ENCODE assay signal across 21 mouse cellular contexts in the genomic region with DNA sequence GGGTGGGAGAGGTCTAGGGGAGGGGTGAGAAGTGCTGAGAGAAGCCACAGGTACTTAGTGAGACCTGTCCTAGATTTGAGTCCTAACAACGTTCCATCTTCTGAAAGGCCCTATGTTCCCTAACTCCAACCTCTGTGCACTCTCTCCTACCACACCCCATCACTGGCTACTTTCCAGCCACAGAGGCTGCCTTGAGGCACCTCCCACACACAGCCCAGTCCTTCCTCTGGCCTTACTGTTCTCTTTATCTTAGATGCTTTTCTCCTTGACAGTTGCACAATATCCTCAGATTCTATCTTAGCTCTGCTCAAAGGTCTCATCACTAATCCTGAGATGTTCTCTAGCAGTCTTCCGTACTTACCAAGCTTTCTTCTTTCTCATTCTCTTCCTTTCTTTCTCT.
A peak's percentile ranks its signal among the peaks of the same experiment; 100 is the strongest.
DNase-seq lines count a peak whose midpoint lies in the region; ATAC-seq and TF ChIP-seq lines count a peak whose summit lies in the region.
"Had no signal": no experiment of that assay in that cellular context is flagged by ENCODE, and none has a peak within 500 bp of the region (broad histone marks: within the 10 kb centered on the region; RNA-seq: fewer than 3 reads in every experiment).

No protein-coding gene starts in this region.

- no peak overlapping the region for H3K9ac ChIP-seq in stomach, embryonic 14.5 days (replicated peaks; ENCODE audit: low read depth, low read length)
- H3K9ac ChIP-seq in stomach, postnatal 0 days (ENCODE audit: low read length): no peak overlapping the region
- H3K9ac ChIP-seq: hindbrain, embryonic 12.5 days; liver, postnatal 0 days; neural tube, embryonic 15.5 days had no signal

- intact Hi-C loops in gastrocnemius, postnatal 36 days (cut with DNase I): no loop called here

- no peaks in the 10 kb centered on the region for H3K36me3 ChIP-seq in stomach, embryonic 14.5 days (ENCODE audit: control insufficient read depth, insufficient read depth, low read length)
- H3K36me3 ChIP-seq in stomach, postnatal 0 days (ENCODE audit: control insufficient read depth, insufficient read depth, low read length): no peaks in the 10 kb centered on the region
- H3K36me3 ChIP-seq: hindbrain, embryonic 12.5 days; neural tube, embryonic 15.5 days had no signal

- 82% methylated on average over 2 of the region's 2 CpGs for WGBS in stomach, embryonic 14.5 days
- 65% methylated on average over 2 of the region's 2 CpGs for WGBS in stomach, postnatal 0 days
- WGBS in large intestine, adult 2 months: 23% methylated on average over 2 of the region's 2 CpGs

- no peak for TF ChIP-seq EP300 in stomach, postnatal 0 days (optimal IDR thresholded peaks at IDR 0.05)

- peak; percentile 31 for DNase-seq in gastrocnemius, adult 18-20 months (ENCODE audit: low spot score)
- no peak for DNase-seq in gastrocnemius, postnatal 36 days
- no peak for DNase-seq in stomach, postnatal 0 days (ENCODE audit: low spot score)
- DNase-seq in large intestine, adult 2 months (ENCODE audit: low read depth, low spot score): peak; percentile 46
- peak; percentile 44 for DNase-seq in testis, postnatal 14 days (ENCODE audit: low spot score)
- DNase-seq in lung, postnatal 4 days: no peak
- DNase-seq in cerebellum, adult 11 months: no peak
- DNase-seq: B cell, adult 2 months; cerebellum, postnatal 25 days; heart, adult 2 months; liver; liver, postnatal 0 days; lung, postnatal 36 days; midbrain, embryonic 14.5 days; right cerebral cortex, adult 18-20 months had no signal

- no peaks in the 10 kb centered on the region for H3K9me3 ChIP-seq in stomach, embryonic 14.5 days (ENCODE audit: control insufficient read depth, low read depth, low read length)
- no peaks in the 10 kb centered on the region for H3K9me3 ChIP-seq in stomach, postnatal 0 days (ENCODE audit: control insufficient read depth, low read length)
- H3K9me3 ChIP-seq: hindbrain, embryonic 12.5 days; neural tube, embryonic 15.5 days had no signal

- no peak overlapping the region for H3K4me3 ChIP-seq in stomach, embryonic 14.5 days (ENCODE audit: low read depth, low read length)
- no peak overlapping the region for H3K4me3 ChIP-seq in stomach, postnatal 0 days (ENCODE audit: low read depth, low read length)
- H3K4me3 ChIP-seq: heart, adult 2 months; hindbrain, embryonic 12.5 days; myocyte; neural tube, embryonic 15.5 days had no signal

- no peaks in the 10 kb centered on the region for H3K27me3 ChIP-seq in stomach, embryonic 14.5 days (ENCODE audit: control insufficient read depth, insufficient read depth, low read length)
- H3K27me3 ChIP-seq in stomach, postnatal 0 days (ENCODE audit: control insufficient read depth, insufficient read depth, low read length): no peaks in the 10 kb centered on the region
- H3K27me3 ChIP-seq: hindbrain, embryonic 12.5 days; neural tube, embryonic 15.5 days had no signal

- H3K4me1 ChIP-seq in stomach, embryonic 14.5 days (ENCODE audit: control insufficient read depth, insufficient read depth, low read length): peaks cover 19% of the 10 kb centered on the region
- H3K4me1 ChIP-seq in stomach, postnatal 0 days (replicated peaks; ENCODE audit: control insufficient read depth, insufficient read depth): peaks cover 3% of the 10 kb centered on the region; the same call in 1 of the 2 replicates

- no peak for ATAC-seq in stomach, embryonic 14.5 days (ENCODE audit: insufficient number of reproducible peaks, insufficient read depth, low FRiP score, low read depth)
- no peak for ATAC-seq in stomach, postnatal 0 days (ENCODE audit: low FRiP score, low TSS enrichment)
- ATAC-seq: forebrain, embryonic 14.5 days; liver, postnatal 0 days had no signal

- TF ChIP-seq CTCF in stomach, postnatal 0 days (IDR thresholded peaks at IDR 0.05; ENCODE audit: low read depth): no peak

- no peak overlapping the region for H3K4me2 ChIP-seq in stomach, embryonic 14.5 days (replicated peaks; ENCODE audit: low read depth, low read length)
- H3K4me2 ChIP-seq in stomach, postnatal 0 days (replicated peaks; ENCODE audit: low read depth): no peak overlapping the region
- H3K4me2 ChIP-seq: hindbrain, embryonic 12.5 days; neural tube, embryonic 15.5 days had no signal

- peak overlapping the region; percentile 40; the same call in 1 of the 2 replicates for H3K27ac ChIP-seq in stomach, embryonic 14.5 days (ENCODE audit: low read length)
- no peak overlapping the region for H3K27ac ChIP-seq in stomach, postnatal 0 days (replicated peaks)
- H3K27ac ChIP-seq: heart, adult 2 months; hindbrain, embryonic 12.5 days; kidney, postnatal 0 days; neural tube, embryonic 15.5 days had no signal

Comparison
In these comparisons a context has a peak if more than half of its experiments do, and no peak if none do; other contexts are left out.
1. DNase-seq: peak in gastrocnemius, adult 18-20 months (single experiment), large intestine, adult 2 months (single experiment) and testis, postnatal 14 days (single experiment); none in gastrocnemius, postnatal 36 days (0 of 2), stomach, postnatal 0 days (single experiment), lung, postnatal 4 days (0 of 2) and cerebellum, adult 11 months (single experiment).